Mouse (Mus musculus) hindbrain, embryonic 11.5 days (tissue): Measurements from ENCODE around the gene Gm20481. TPM values are rescaled to one million over a fixed set of nuclear protein-coding genes. Genes with fewer than 3 reads are reported as not detected.

Experiments
- ATAC-seq: fragments of 200-750 bp; cut with Nextera tagmentation; 2 replicates; pipeline ENCODE4 v1.8.0; 2017; ENCODE audit warnings: mild to moderate bottlenecking, moderate TSS enrichment, moderate library complexity; ENCODE audit not compliant: low FRiP score
- DNase-seq: peaks from one replicate; pipeline ENCODE4 v3.0.0-alpha.2; 2015; ENCODE audit warnings: low spot score
- H3K27ac ChIP-seq: fragments of 300-500 bp; sonication (generic); 2 replicates; pipeline ENCODE4 v1.5.1; 2014; ENCODE audit warnings: mild to moderate bottlenecking, low read depth, low read length
- H3K27me3 ChIP-seq: fragments of 300-500 bp; sonication (generic); 2 replicates; pipeline ENCODE4 v1.6.1; 2014; ENCODE audit warnings: mild to moderate bottlenecking, low read length, moderate library complexity, mixed read lengths; ENCODE audit not compliant: control insufficient read depth, insufficient read depth
- H3K36me3 ChIP-seq: fragments of 300-500 bp; sonication (generic); 2 replicates; pipeline ENCODE4 v1.6.1; 2014; ENCODE audit warnings: mild to moderate bottlenecking, low read length, moderate library complexity, mixed read lengths; ENCODE audit not compliant: control insufficient read depth, insufficient read depth
- H3K4me1 ChIP-seq: fragments of 300-500 bp; sonication (generic); replicated peaks from 2 replicates; pipeline ENCODE4 v1.6.1; 2014; ENCODE audit warnings: low read length, mixed read lengths; ENCODE audit not compliant: control insufficient read depth, insufficient read depth
- H3K4me2 ChIP-seq: fragments of 300-500 bp; sonication (generic); replicated peaks from 2 replicates; pipeline ENCODE4 v1.6.1; 2014; ENCODE audit warnings: mild to moderate bottlenecking, low read depth, low read length
- H3K4me3 ChIP-seq: fragments of 300-500 bp; sonication (generic); 2 replicates; pipeline ENCODE4 v1.5.1; 2014; ENCODE audit warnings: low read depth, low read length
- H3K9ac ChIP-seq: fragments of 300-500 bp; sonication (generic); 2 replicates; pipeline ENCODE4 v1.6.1; 2014; ENCODE audit warnings: low read depth, low read length
- H3K9me3 ChIP-seq: fragments of 300-500 bp; sonication (generic); 2 replicates; pipeline ENCODE4 v1.6.1; 2016; ENCODE audit warnings: low read length; ENCODE audit not compliant: control insufficient read depth
- WGBS: fragments of 180-500 bp; shearing (Covaris S2); extraction: QIAGEN DNeasy Blood & Tissue Kit; methylation state at CpG from one replicate; pipeline ENCODE4 v1.1.7; 2014; 5-methylcytosine and 5-hydroxymethylcytosine counted together
- polyA plus RNA-seq: library from polyadenylated mRNA; unstranded; fragments of >200 nt; fragmentation: Nextera tagmentation; extraction: Ambion mirVana; gene quantifications from 2 replicates; pipeline ENCODE4 v1.2.1, GENCODE M21; 2014

Gm20481 gene
- polyA plus RNA-seq, 1 experiment from 2014 or later: 0.49 TPM

- no peak overlapping the region for H3K27ac ChIP-seq
- ATAC-seq (no peak), DNase-seq (no peak)
- no peak overlapping the region for H3K9ac ChIP-seq
- no peaks in the 10 kb centered on the region for H3K9me3 ChIP-seq
- H3K27me3 ChIP-seq: no peaks in the 10 kb centered on the region
- no peak overlapping the region for H3K4me2 ChIP-seq
- peaks cover 37% of the 10 kb centered on the region for H3K36me3 ChIP-seq
- H3K4me3 ChIP-seq: no peak overlapping the region
- WGBS: 86% methylated on average over 13 of the region's 13 CpGs
- no peaks in the 10 kb centered on the region for H3K4me1 ChIP-seq
Measured at GRCm38 (mm10) chr17:35012430-35012829, 42.7 kb downstream of the Gm20481 start.

DNA sequence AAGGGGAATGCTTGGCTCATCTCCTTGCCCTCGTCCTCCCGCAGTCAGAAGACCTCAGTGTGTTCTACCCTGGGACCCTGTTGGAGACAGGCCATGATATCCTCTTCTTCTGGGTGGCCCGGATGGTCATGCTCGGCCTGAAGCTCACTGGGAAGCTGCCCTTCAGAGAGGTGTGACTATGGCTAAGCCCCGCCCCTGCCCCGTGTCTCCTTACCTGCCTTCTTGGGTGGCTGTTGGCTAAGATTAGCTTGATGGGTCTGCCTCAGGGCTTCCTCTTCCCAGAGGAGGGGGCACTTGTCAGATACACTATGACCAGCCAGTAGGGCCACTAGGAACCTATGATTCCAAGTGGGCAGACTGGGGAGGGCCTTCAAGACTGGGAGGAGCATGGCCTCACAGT, 43.5 kb downstream of the Gm20481 start:
- Histone ChIP-seq H3K27ac (no peak overlapping the region), H3K36me3 (peaks cover 37% of the 10 kb centered on the region), H3K4me1 (no peaks in the 10 kb centered on the region), H3K4me2 (no peak overlapping the region), H3K9me3 (no peaks in the 10 kb centered on the region), H3K4me3 (no peak overlapping the region), H3K9ac (no peak overlapping the region), H3K27me3 (no peaks in the 10 kb centered on the region)
- no peak for ATAC-seq
- 85% methylated on average over 6 of the region's 6 CpGs for WGBS
- no peak for DNase-seq

GRCm38 (mm10) chr17:35015296-35015695, 45.6 kb downstream of the Gm20481 start:
- no peak overlapping the region for H3K4me2 ChIP-seq
- 90% methylated on average over 16 of the region's 16 CpGs for WGBS
- ATAC-seq: no peak
- no peaks in the 10 kb centered on the region for H3K9me3 ChIP-seq
- H3K36me3 ChIP-seq: peaks cover 34% of the 10 kb centered on the region
- no peak overlapping the region for H3K27ac ChIP-seq
- no peak overlapping the region for H3K4me3 ChIP-seq
- H3K4me1 ChIP-seq: no peaks in the 10 kb centered on the region
- no peak overlapping the region for H3K9ac ChIP-seq
- no peak for DNase-seq
- H3K27me3 ChIP-seq: no peaks in the 10 kb centered on the region

GRCm38 (mm10) chr17:35016376-35016775, 46.7 kb downstream of the Gm20481 start, which contains the start of gene Vwa7:
Gene Vwa7, plus strand, starts transcription at chr17:35016579.
- H3K9me3 ChIP-seq: no peaks in the 10 kb centered on the region
- H3K9ac ChIP-seq: no peak within 1 kb of the TSS
- DNase-seq (no peak), ATAC-seq (no peak)
- H3K36me3 ChIP-seq: peaks cover 25% of the 10 kb centered on the region; the same call in 1 of the 2 replicates
- H3K4me1 ChIP-seq: peaks cover under 1% of the 10 kb centered on the region; the same call in 1 of the 2 replicates
- H3K27ac ChIP-seq: no peak within 1 kb of the TSS
- H3K4me3 ChIP-seq: no peak within 1 kb of the TSS
- WGBS: 85% methylated on average over 12 of the region's 12 CpGs
- H3K4me2 ChIP-seq: no peak within 1 kb of the TSS
- no peaks in the 10 kb centered on the region for H3K27me3 ChIP-seq

- WGBS: 81% methylated on average over 10 of the region's 10 CpGs
- Histone ChIP-seq H3K9me3 (no peaks in the 10 kb centered on the region), H3K4me1 (peaks cover 4% of the 10 kb centered on the region; the same call in 1 of the 2 replicates), H3K4me2 (no peak overlapping the region), H3K4me3 (no peak overlapping the region), H3K9ac (no peak overlapping the region), H3K27me3 (no peaks in the 10 kb centered on the region), H3K27ac (no peak overlapping the region), H3K36me3 (peaks cover 22% of the 10 kb centered on the region; the same call in 1 of the 2 replicates)
- DNase-seq (no peak), ATAC-seq (no peak)
Measured at GRCm38 (mm10) chr17:35016791-35017705, 47.3 kb downstream of the Gm20481 start.

- no peak overlapping the region for H3K9ac ChIP-seq
- no peak for DNase-seq
- H3K27me3 ChIP-seq: no peaks in the 10 kb centered on the region
- no peaks in the 10 kb centered on the region for H3K9me3 ChIP-seq
- H3K36me3 ChIP-seq: peaks cover 16% of the 10 kb centered on the region; the same call in 1 of the 2 replicates
- no peak overlapping the region for H3K4me3 ChIP-seq
- H3K4me2 ChIP-seq: no peak overlapping the region
- no peak for ATAC-seq
- H3K27ac ChIP-seq: no peak overlapping the region
- H3K4me1 ChIP-seq: peaks cover 4% of the 10 kb centered on the region; the same call in 1 of the 2 replicates
- WGBS: 76% methylated on average over 14 of the region's 14 CpGs
Measured at GRCm38 (mm10) chr17:35017706-35018030, 48.0 kb downstream of the Gm20481 start.

DNA sequence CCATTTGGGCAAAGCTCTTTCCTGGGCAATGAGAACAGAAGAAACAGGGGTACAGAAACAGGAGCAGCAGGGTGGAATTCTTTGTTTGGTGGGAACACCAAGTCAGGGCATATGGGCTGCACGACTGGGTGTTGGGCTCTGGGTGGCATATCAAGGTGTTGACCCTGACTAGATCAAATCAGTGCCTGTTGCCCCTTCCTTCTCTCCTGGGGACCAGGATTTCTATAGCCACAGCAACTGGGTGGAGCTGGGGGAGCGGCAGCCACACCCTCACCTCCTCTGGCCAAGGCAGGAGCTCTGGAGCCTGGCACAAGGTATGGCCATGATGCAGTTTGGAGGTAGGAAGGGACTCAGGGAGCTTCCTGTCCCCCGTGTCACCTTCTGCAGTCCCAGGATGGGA, 48.5 kb downstream of the Gm20481 start:
- Histone ChIP-seq H3K4me2 (no peak overlapping the region), H3K9ac (no peak overlapping the region), H3K27me3 (no peaks in the 10 kb centered on the region), H3K9me3 (no peaks in the 10 kb centered on the region), H3K27ac (no peak overlapping the region), H3K4me3 (no peak overlapping the region), H3K36me3 (peaks cover 16% of the 10 kb centered on the region; the same call in 1 of the 2 replicates), H3K4me1 (peaks cover 4% of the 10 kb centered on the region; the same call in 1 of the 2 replicates)
- ATAC-seq (no peak), DNase-seq (no peak)
- WGBS: 87% methylated on average over 3 of the region's 3 CpGs

DNA sequence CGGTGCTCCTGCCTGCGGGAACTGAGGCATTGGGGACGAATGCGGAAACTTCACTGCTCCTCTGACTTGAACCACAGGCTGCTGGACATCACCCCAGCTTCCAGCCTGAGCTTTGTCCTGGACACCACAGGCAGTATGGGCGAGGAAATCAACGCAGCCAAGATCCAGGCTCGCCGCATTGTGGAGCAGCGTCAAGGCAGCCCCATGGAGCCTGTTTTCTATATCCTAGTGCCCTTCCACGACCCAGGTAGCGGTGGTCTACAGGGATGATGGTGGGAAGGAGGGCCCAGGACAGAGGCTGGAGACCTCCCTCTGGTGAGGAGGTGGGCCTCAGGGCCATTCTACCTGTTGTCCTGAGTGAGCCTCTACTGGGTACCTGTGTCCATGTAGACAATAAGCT, 50.2 kb downstream of the Gm20481 start:
- Histone ChIP-seq H3K4me3 (no peak overlapping the region), H3K36me3 (peaks cover 8% of the 10 kb centered on the region; the same call in 1 of the 2 replicates), H3K27me3 (no peaks in the 10 kb centered on the region), H3K9ac (no peak overlapping the region), H3K9me3 (no peaks in the 10 kb centered on the region), H3K27ac (no peak overlapping the region), H3K4me2 (no peak overlapping the region), H3K4me1 (peaks cover 4% of the 10 kb centered on the region; the same call in 1 of the 2 replicates)
- ATAC-seq (no peak), DNase-seq (no peak)
- WGBS: 77% methylated on average over 11 of the region's 11 CpGs

GRCm38 (mm10) chr17:35020551-35020950, 50.8 kb downstream of the Gm20481 start:
- H3K27ac ChIP-seq: no peak overlapping the region
- no peak for DNase-seq

More at GRCm38 (mm10) chr17:35020551-35020950, 50.8 kb downstream of the Gm20481 start:
- Histone ChIP-seq H3K4me1 (peaks cover 4% of the 10 kb centered on the region; the same call in 1 of the 2 replicates), H3K27me3 (no peaks in the 10 kb centered on the region), H3K4me2 (no peak overlapping the region), H3K9ac (no peak overlapping the region), H3K4me3 (no peak overlapping the region), H3K9me3 (no peaks in the 10 kb centered on the region), H3K36me3 (0 out of 2 replicates have a peak, but pooled peaks cover 5% of the 10 kb centered on the region)
- no peak for ATAC-seq
- 89% methylated on average over 8 of the region's 8 CpGs for WGBS
